Mouse (Mus musculus) ovary, postnatal 36 days (tissue): ENCODE results near the gene Rnase13.

ENCODE experiments used
- DNase-seq: peaks from one replicate; pipeline ENCODE4 v3.0.0; 2022; ENCODE audit warnings: low spot score, mixed read lengths

Gene Rnase13

DNA sequence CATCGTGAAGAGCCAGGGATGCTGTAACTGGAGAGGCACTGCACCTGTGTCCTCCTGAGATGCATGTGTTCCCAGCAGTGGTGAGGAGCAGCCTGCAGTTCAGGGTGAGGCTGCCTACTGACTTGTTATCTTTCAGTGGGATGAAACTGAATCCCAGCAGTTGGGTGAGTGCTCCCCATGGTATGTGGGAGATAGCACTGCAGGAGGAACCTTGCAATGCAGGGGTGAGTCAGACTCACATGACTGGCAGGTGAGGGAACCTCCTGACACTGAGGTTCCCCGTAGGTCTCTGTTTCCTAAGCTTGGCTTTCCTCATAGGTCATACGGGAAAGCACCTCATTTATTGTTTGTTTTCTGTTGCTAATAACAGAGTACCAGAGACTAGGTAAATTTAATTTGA is 45.1 kb downstream of the Rnase13 start:
- no peak for DNase-seq

DNA sequence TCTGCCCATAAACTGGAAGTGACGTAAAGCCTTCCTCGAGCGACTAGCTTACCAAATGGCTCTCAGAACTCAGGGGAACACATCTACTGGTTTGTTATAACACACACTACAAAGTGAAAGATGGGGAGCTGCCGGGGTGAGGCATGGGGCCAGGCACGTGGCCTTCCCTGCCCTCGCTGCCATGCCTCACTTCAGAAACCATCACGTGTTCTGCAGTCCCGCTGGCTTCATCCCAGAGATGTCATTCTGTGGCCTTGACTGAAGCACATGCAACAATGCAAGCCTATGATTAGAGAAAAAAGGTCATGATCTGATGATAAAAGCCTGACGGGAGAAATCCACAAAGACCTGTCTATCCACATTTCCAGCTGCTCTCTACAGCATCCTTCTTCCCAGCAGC is 50.8 kb downstream of the Rnase13 start:
- DNase-seq = peak; percentile 15
